Mouse (Mus musculus): ENCODE measurements around the gene Tet2. TPM values are rescaled to one million over a fixed set of nuclear protein-coding genes. Genes with fewer than 3 reads are reported as not detected.
"Not testable (repeated sequence)": the region's sequence is repeated elsewhere in the genome, so short reads cannot be mapped to it uniquely, and the experiment has no call there.

The Tet2 gene
- polyA plus RNA-seq, 1 experiment: 2.9 TPM

GRCm38 (mm10) chr3:133539991-133540390, 4.9 kb downstream of the Tet2 start:
- H3K27me3 ChIP-seq (ENCODE audit: control insufficient read depth, insufficient read depth, insufficient read length): no peaks in the 10 kb centered on the region
- H3K36me3 ChIP-seq (ENCODE audit: control insufficient read depth, insufficient read depth): peaks cover 3% of the 10 kb centered on the region
- no peak overlapping the region for H3K4me3 ChIP-seq
- no peak overlapping the region for H3K4me2 ChIP-seq (ENCODE audit: low read depth)
- no peak overlapping the region for H3ac ChIP-seq (ENCODE audit: control insufficient read depth, insufficient read length)
- TF ChIP-seq TCF12 (IDR thresholded peaks at IDR 0.05; ENCODE audit: insufficient read depth, poor library complexity, severe bottlenecking) (no peak), MAX (IDR thresholded peaks at IDR 0.05; ENCODE audit: low read depth) (no peak), MYOD1 (IDR thresholded peaks at IDR 0.05; ENCODE audit: control insufficient read depth in 1 of 3, insufficient read length in 2 of 3, low read depth in 2 of 3) (no peak), SRF (IDR thresholded peaks at IDR 0.05; ENCODE audit: control insufficient read depth, insufficient read length, low read depth) (no peak), CEBPB (IDR thresholded peaks at IDR 0.05; ENCODE audit: insufficient read depth, poor library complexity, severe bottlenecking) (no peak), USF1 (IDR thresholded peaks at IDR 0.05; ENCODE audit: low read depth) (no peak), MYOG (IDR thresholded peaks at IDR 0.05; ENCODE audit: control insufficient read depth in 1 of 3, insufficient read depth in 1 of 3, insufficient read length in 2 of 3, low read depth in 2 of 3) (no peak), POLR2AphosphoS2 (IDR thresholded peaks at IDR 0.05; ENCODE audit: insufficient read length, low read depth) (no peak), POLR2A (IDR thresholded peaks at IDR 0.05; ENCODE audit: insufficient read length, low read depth) (no peak)
- H3K79me2 ChIP-seq (ENCODE audit: control insufficient read depth, insufficient read depth): peaks cover 74% of the 10 kb centered on the region

- H3K27me3 ChIP-seq (ENCODE audit: control insufficient read depth, insufficient read depth, insufficient read length); H3K4me2 ChIP-seq (ENCODE audit: low read depth); H3K4me3 ChIP-seq; H3K36me3 ChIP-seq (ENCODE audit: control insufficient read depth, insufficient read depth); H3ac ChIP-seq (ENCODE audit: control insufficient read depth, insufficient read length): not testable (repeated sequence)
- peaks cover 76% of the 10 kb centered on the region for H3K79me2 ChIP-seq (ENCODE audit: control insufficient read depth, insufficient read depth)
Measured at GRCm38 (mm10) chr3:133538499-133538898, 6.4 kb downstream of the Tet2 start.

- Histone ChIP-seq H3K79me2 (ENCODE audit: control insufficient read depth, insufficient read depth) (peaks cover 61% of the 10 kb centered on the region), H3K4me3 (no peak overlapping the region), H3K27me3 (ENCODE audit: control insufficient read depth, insufficient read depth, insufficient read length) (no peaks in the 10 kb centered on the region), H3K36me3 (ENCODE audit: control insufficient read depth, insufficient read depth) (peaks cover 3% of the 10 kb centered on the region), H3K4me2 (ENCODE audit: low read depth) (no peak overlapping the region), H3ac (ENCODE audit: control insufficient read depth, insufficient read length) (no peak overlapping the region)
- TF ChIP-seq MYOG (IDR thresholded peaks at IDR 0.05; ENCODE audit: control insufficient read depth in 1 of 3, insufficient read depth in 1 of 3, insufficient read length in 2 of 3, low read depth in 2 of 3): peak in 2 of 3 experiments; percentile 7 to 9
- TF ChIP-seq CEBPB (IDR thresholded peaks at IDR 0.05; ENCODE audit: insufficient read depth, poor library complexity, severe bottlenecking): no peak
Measured at GRCm38 (mm10) chr3:133535644-133536043, 9.3 kb downstream of the Tet2 start.

- Histone ChIP-seq H3K4me2 (ENCODE audit: low read depth) (no peak overlapping the region), H3K27me3 (ENCODE audit: control insufficient read depth, insufficient read depth, insufficient read length) (no peaks in the 10 kb centered on the region), H3ac (ENCODE audit: control insufficient read depth, insufficient read length) (no peak overlapping the region), H3K4me3 (no peak overlapping the region), H3K36me3 (ENCODE audit: control insufficient read depth, insufficient read depth) (peaks cover 3% of the 10 kb centered on the region), H3K79me2 (ENCODE audit: control insufficient read depth, insufficient read depth) (peaks cover 47% of the 10 kb centered on the region)
- TF ChIP-seq USF1 (IDR thresholded peaks at IDR 0.05; ENCODE audit: low read depth): no peak
- TF ChIP-seq MAX (IDR thresholded peaks at IDR 0.05; ENCODE audit: low read depth): no peak
- no peak for TF ChIP-seq REST (IDR thresholded peaks at IDR 0.05; ENCODE audit: insufficient read depth, insufficient read length)
- TF ChIP-seq TCF3 (IDR thresholded peaks at IDR 0.05; ENCODE audit: insufficient read length, low read depth): no peak
- TF ChIP-seq TCF12 (IDR thresholded peaks at IDR 0.05; ENCODE audit: insufficient read depth, poor library complexity, severe bottlenecking): no peak
- TF ChIP-seq POLR2A (IDR thresholded peaks at IDR 0.05; ENCODE audit: insufficient read length, low read depth): no peak
- no peak for TF ChIP-seq CEBPB (IDR thresholded peaks at IDR 0.05; ENCODE audit: insufficient read depth, poor library complexity, severe bottlenecking)
- no peak for TF ChIP-seq SRF (IDR thresholded peaks at IDR 0.05; ENCODE audit: control insufficient read depth, insufficient read length, low read depth)
- TF ChIP-seq MYOD1 (IDR thresholded peaks at IDR 0.05; ENCODE audit: control insufficient read depth in 1 of 3, insufficient read length in 2 of 3, low read depth in 2 of 3): no peak
- TF ChIP-seq POLR2AphosphoS2 (IDR thresholded peaks at IDR 0.05; ENCODE audit: insufficient read length, low read depth): no peak
- TF ChIP-seq E2F4 (IDR thresholded peaks at IDR 0.05; ENCODE audit: insufficient read depth): no peak
- TF ChIP-seq MYOG (IDR thresholded peaks at IDR 0.05; ENCODE audit: control insufficient read depth in 1 of 3, insufficient read depth in 1 of 3, insufficient read length in 2 of 3, low read depth in 2 of 3): no peak
Measured at GRCm38 (mm10) chr3:133534066-133534465, 10.9 kb downstream of the Tet2 start.

- Histone ChIP-seq H3K36me3 (ENCODE audit: control insufficient read depth, insufficient read depth) (peaks cover 3% of the 10 kb centered on the region), H3K4me3 (no peak overlapping the region), H3K4me2 (ENCODE audit: low read depth) (no peak overlapping the region), H3K79me2 (ENCODE audit: control insufficient read depth, insufficient read depth) (peaks cover 42% of the 10 kb centered on the region), H3K27me3 (ENCODE audit: control insufficient read depth, insufficient read depth, insufficient read length) (no peaks in the 10 kb centered on the region), H3ac (ENCODE audit: control insufficient read depth, insufficient read length) (no peak overlapping the region)
- TF ChIP-seq MYOG (IDR thresholded peaks at IDR 0.05; ENCODE audit: control insufficient read depth in 1 of 3, insufficient read depth in 1 of 3, insufficient read length in 2 of 3, low read depth in 2 of 3): no peak
- TF ChIP-seq SRF (IDR thresholded peaks at IDR 0.05; ENCODE audit: control insufficient read depth, insufficient read length, low read depth): no peak
Measured at GRCm38 (mm10) chr3:133533272-133533995, 11.5 kb downstream of the Tet2 start.
